Mouse (Mus musculus) hematopoietic stem cell, adult 5-6 weeks (primary cell): ENCODE results near the gene Msi2. TPM values are rescaled to one million over a fixed set of nuclear protein-coding genes. Genes with fewer than 3 reads are reported as not detected.

ENCODE experiments used
- ATAC-seq, 2 experiments: fragments of 125-278 bp in 1 of 2; replicated peaks in 1 of 2; 2 replicates each; pipeline ENCODE4 v1.8.0; 2016 to 2017; ENCODE audit warnings: inconsistent platforms in 2 of 2, mild to moderate bottlenecking in 2 of 2, moderate number of reproducible peaks in 2 of 2, low read depth in 1 of 2, moderate TSS enrichment in 1 of 2; ENCODE audit not compliant: low FRiP score in 2 of 2, poor library complexity in 2 of 2, severe bottlenecking in 2 of 2, insufficient read depth in 1 of 2, low TSS enrichment in 1 of 2
- total RNA-seq: library from RNA; stranded (forward); fragments of 172-1452, 232-1000 nt; gene quantifications from 2 replicates; pipeline ENCODE4 v1.2.3, GENCODE M21; 2017

Gene Msi2
- total RNA-seq, 1 experiment from 2014 or later = 397 TPM

DNA sequence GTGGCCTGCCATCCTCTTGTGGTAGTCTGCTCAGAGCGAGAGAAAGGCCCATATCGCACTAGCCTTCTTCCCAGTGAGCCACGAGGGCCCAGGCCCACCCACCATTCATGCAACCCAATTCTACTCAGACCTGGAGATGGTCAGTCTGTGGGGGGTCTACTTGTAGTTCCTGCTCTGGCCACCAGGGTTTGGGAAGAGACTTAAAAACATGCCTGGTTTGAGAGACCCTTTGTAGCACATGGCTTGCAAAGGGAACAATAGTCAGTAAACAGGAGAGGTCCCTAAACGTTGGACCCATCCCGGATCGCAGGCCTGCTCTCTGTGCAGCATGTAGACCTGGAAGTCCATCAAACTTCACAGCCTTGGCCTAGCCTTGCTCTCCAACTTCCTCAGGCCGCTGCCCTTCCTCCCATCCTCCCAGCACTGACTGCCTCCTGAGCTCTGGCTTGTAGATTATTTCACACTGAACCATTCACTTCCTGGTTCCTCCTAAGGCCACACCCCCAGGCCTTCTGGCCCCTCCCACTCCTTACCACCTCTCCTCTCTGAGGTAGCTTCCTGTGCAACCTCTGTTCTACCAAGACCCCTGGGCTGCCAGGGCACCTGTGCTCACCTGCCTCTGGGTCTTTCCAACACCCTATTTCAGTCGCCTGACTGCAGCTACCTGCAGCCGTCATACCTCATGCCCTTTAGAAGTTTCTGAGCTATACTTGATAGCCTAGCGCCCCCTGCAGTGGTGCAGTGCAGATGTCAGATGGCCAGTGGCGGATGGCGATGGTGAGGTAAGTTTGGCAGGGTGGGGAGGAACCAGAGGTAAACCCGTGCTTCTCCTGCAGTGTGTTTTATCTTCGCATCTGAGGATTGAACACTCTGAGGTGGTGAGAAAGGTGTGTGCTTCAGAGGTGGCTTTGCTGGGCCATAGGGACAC lies 410.4 kb downstream of the Msi2 start:
- no peak for ATAC-seq

DNA sequence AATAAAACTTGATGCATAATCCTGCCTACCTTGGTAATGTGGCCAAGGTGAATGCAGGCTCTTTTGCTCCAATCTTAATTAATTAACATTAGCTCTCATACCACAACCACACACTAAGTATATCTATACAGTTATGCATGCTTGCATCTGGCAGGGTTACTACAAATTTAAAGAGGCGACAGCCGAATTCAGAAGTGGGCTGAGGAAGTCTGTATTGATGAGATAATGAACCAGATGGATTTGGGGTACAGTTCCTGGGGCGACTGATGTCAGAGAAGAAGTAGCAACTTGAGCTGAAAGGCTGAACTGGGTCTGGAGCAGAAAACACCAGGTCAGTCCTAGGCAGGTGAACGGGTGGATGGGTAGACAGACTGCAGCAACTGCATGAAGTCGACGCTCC lies 412.6 kb downstream of the Msi2 start:
- ATAC-seq = no peak

DNA sequence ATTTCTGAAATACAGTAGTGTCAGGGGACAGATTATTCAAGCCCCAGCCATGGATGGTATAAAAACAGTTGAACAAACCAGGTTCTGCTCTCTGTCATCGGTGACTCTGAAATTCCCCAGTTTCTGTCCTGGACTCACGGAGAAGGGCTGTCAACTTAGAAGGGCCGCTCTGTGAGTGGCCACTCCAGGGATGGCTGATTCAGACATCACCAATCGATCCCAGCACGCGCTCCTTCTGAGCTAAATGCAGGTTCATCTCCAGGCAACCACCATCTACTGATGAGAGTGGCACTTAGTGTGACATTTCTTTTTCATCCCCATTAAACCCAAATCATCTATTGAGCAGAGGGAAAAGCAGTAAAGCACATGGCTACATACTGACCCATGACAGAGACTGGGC lies 416.7 kb downstream of the Msi2 start:
- no peak for ATAC-seq

DNA sequence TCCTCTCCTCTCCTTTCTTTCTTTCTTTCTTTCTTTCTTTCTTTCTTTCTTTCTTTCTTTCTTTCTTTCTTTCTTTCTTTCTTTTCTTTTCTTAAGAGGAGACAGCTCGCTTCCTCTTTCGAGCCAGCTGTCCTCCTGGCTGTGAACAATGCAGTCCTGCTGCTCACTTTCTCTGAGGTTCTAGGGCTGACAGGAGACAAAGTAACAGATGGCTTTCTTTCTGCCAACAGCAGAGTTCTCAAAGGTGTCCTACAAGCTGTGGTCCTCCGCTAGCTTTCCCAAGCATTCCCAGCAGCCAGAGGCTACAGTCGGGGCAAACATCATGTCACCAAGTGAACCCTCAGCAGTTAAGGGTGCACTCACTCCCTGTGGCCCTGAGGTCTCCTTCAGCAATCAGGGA lies 419.0 kb downstream of the Msi2 start:
- no peak for ATAC-seq

DNA sequence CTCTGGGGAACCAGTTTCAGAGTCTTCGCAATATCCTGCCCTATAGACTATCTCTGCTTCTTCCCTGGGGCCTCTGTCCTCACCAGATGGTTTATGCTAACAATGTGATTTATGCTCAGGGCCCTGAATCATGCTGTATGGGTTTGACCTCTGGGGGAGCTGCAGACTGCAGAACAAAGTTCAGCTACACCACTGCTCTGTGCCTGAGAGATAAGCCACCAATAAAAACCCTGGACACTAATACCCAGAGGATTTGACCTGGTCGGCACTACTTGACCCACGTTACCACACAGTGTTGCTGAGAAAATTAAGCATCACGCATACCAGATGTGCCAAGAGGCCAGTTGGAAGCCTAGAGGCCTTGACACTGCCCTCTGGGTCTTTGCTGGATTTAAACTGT lies 420.8 kb downstream of the Msi2 start:
- ATAC-seq = no peak

DNA sequence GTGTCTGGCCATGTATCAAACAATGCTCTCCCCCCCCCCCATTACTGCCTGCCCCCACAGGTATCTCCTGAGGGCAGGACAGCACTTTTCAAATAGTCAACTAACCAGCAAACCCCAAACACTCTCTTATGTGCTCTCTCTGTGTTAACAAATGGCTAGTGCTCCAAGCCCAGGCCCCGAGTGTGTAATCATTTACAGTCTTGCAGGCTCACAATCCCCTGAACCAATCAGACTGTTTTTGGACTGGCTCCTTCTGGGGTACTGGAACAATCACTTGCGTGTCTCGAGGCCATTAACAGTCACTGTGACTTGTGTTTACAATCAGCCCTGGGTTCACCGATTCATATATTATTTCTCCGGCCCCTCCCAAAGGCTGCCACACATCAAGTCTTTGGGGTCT lies 423.0 kb downstream of the Msi2 start:
- ATAC-seq = no peak

DNA sequence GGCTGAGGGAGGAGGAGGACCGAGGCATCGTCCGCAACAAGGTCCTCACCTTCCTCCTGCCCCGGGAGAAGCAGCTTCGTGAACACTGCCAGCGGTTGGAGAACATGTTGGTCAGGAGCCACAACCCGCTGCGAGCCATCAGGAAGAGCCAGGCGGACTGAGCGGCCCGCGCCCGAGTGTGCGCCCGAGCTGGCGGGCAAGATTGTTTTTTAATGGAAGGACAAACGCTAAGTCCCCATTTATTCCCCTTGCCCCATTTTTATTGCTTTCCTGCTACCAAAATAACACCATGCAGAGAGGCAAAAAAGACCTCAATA lies 424.0 kb downstream of the Msi2 start:
- peak in 1 of 2 experiments; percentile 3; a peak in 1 of 4 replicates for ATAC-seq

DNA sequence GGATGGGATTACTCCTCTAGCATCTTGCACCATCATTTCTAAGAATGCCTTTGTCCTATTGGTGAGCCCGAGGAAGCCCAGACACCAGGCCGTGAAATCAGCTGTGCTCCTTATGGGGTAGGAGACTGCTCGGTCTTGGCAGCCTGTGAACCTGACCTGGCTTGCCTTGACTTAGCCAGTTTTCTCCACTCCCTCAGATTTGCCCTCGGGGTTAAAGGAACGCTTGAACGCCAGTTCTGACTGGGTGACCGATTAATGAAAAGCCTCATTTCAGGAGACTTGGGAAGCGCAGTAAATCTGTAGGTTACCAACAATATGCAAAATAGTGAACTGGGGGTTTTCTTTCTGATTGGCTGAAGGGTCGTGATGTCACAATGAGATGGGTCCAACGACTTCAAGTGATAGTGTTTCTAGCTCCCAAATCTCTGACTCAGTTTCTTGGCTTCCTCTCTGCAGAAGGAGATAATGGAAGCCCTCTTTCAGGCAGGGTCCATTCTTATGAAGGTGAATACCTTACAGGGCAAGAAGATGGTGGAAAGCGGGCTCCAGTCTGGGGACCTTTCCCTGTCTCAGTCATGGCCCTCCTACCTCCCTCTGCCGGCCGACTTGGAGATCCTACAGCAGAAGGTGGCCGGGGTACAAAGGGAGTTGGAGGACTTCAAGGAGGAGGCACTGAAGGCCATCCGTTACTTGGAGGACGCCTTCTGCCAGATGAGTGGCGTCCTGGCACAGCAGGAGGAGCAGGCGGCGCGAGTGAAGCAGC lies 424.5 kb downstream of the Msi2 start, which contains the start of gene Ccdc182:
Ccdc182 (plus strand) TSS at position 428 of the 763 bp plus-strand sequence.
- peak in 1 of 2 experiments; percentile 14; a peak in 1 of 4 replicates for ATAC-seq

DNA sequence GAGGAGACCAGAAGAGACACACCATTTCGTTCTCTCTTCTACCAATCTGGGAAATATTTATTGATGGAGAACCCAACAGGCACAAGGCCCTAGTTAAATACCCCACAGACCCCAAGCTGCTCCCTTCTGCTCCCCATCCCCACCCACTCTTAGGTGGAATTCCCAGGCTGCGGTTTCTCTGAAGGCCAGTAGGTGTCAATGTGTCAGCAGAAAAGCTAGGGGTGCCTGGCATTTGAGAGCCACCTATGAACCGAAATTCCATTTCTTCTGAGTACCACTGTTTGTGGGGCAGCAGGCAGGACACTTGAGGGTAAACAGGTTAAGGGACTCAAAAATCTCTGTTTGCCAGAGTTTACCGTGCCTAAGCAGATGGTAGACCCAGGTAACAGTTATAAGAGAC lies 426.6 kb downstream of the Msi2 start:
- no peak for ATAC-seq

DNA sequence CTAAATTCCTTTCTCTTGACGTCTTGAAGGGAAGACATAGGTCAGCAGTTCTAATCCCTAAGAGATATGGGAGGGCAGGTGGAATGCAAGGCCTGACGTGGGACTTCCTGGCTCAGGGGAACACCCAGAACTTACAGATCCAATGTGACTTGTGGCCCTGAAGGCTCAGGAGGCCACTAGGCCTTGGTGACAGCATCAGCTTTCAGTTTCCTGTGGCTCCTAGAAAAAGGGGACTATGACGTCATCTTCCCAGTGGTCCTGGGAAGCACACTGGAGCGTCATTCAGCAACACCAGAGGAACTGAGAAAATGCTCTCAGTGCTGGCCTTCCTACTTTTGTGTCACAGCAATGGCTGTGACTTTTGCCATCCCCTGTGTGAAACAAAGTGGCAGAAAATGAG lies 427.1 kb downstream of the Msi2 start:
- ATAC-seq = no peak

Other genes with a start within 250 kb of the Msi2 start
- gene Akap1, start 146.1 kb upstream of the Msi2 start, total RNA-seq = 16.7 and 22.4 TPM in 2 replicates
- gene Scpep1, start 237.0 kb upstream of the Msi2 start, total RNA-seq = 13.4 and 15.6 TPM in 2 replicates
- not detected in 2 replicates for gene Elobl, start 248.4 kb upstream of the Msi2 start, total RNA-seq